19 mouse cellular contexts compared by ENCODE assay signal in the genomic region with DNA sequence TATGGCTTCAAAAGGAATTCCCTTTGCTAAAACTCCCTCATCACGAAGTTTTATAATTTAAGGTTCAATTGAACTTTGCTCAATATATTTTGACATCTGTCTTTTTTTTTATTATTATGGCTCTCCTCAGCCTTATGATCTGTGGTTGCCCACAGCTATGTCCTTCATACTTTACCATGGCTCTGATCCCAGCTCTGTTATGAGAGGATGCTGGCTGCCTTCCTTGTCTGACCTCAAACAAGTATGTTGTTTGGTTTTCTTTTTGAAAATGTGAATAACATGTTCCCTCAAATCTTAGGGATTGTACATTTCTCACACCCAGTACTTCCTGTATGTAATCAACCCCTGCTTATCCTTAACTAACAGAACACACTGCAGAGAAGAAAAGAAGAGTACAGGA. TPM values are rescaled to one million over a fixed set of nuclear protein-coding genes. Genes with fewer than 3 reads are reported as not detected.
"Had no signal": no experiment of that assay in that cellular context is flagged by ENCODE, and none has a peak within 500 bp of the region (broad histone marks: within the 10 kb centered on the region; RNA-seq: fewer than 3 reads in every experiment).

No protein-coding gene starts in this region.

- H3K4me1 ChIP-seq: kidney, embryonic 15.5 days; limb, embryonic 12.5 days; liver, embryonic 13.5 days; midbrain, embryonic 12.5 days; stomach, embryonic 15.5 days had no signal

- H3K27ac ChIP-seq: kidney, embryonic 15.5 days; layer of hippocampus, adult 2 months; limb, embryonic 12.5 days; liver, embryonic 13.5 days; midbrain, embryonic 12.5 days; stomach, embryonic 15.5 days had no signal

- H3K4me3 ChIP-seq: kidney, embryonic 15.5 days; layer of hippocampus, adult 2 months; limb, embryonic 12.5 days; liver, embryonic 13.5 days; midbrain, embryonic 12.5 days; stomach, embryonic 15.5 days had no signal

- DNase-seq: kidney, postnatal 4 days; liver; liver, embryonic 13.5 days; lung, embryonic 14.5 days; right cerebral cortex, postnatal 14 days; thymus, adult 2 months; thymus, postnatal 25 days had no signal

RNA-seq across cellular contexts. Expression of a gene that starts 20.1 kb away (rescaled TPM):
- total RNA-seq: layer of hippocampus, adult 2 months; layer of hippocampus, postnatal 10 days; left cerebral cortex, postnatal 36 days; megakaryocyte-erythroid progenitor cell, adult 5-6 weeks had no signal
- polyA plus RNA-seq: intestine, postnatal 0 days; liver, embryonic 13.5 days; lung, embryonic 14.5 days; midbrain, embryonic 12.5 days; midbrain, postnatal 0 days; neural tube, embryonic 14.5 days; spleen, adult 2 months had no signal

RNA-seq across cellular contexts. Expression of a gene that starts 26.9 kb away (rescaled TPM):
- total RNA-seq: layer of hippocampus, adult 2 months; layer of hippocampus, postnatal 10 days; left cerebral cortex, postnatal 36 days; megakaryocyte-erythroid progenitor cell, adult 5-6 weeks; midbrain, postnatal 0 days had no signal
- polyA plus RNA-seq: intestine, postnatal 0 days; kidney, embryonic 15.5 days; limb, embryonic 12.5 days; liver, embryonic 13.5 days; lung, embryonic 14.5 days; midbrain, embryonic 12.5 days; midbrain, postnatal 0 days; neural tube, embryonic 14.5 days had no signal

RNA-seq across cellular contexts. Expression of a gene that starts 58.9 kb away (rescaled TPM):
- total RNA-seq: megakaryocyte-erythroid progenitor cell, adult 5-6 weeks had no signal
- polyA plus RNA-seq: neural tube, embryonic 14.5 days had no signal
